Mouse (Mus musculus) spleen, adult 2 months (tissue): ENCODE measurements around the gene Prim2.

Experiments
- CTCF ChIP-seq: fragments of 200-500 bp; IDR thresholded peaks from 2 replicates; pipeline ENCODE4 v1.5.1; 2011; ENCODE audit warnings: mild to moderate bottlenecking, inconsistent platforms; ENCODE audit not compliant: insufficient read depth, insufficient read length, insufficient replicate concordance; ENCODE audit errors: extremely low read depth
- POLR2A ChIP-seq: fragments of 200-500 bp; IDR thresholded peaks from 2 replicates; pipeline ENCODE4 v1.6.1; 2011; ENCODE audit warnings: low read depth, low read length, inconsistent platforms

DNA sequence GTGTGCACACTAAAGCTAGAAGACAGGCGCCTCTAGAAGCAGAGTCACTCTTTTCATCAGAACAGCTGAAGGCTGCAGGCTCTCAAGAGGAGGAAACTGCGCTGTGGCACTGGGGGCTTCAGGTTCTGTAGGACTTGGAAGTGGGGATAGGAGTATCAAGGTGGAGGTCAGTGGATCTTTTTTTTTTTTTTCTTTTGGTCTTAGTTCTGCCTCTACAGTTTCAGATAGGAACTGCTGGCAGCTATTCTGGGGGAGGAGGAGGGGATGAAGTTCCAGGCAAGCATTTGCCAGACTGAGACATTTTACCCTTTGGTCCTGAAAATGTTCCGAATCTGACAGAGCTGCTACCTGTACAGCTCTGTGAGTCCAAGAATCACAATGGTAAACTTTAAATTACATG, 106.0 kb downstream of the Prim2 start:
- no peak for TF ChIP-seq POLR2A
- no peak for TF ChIP-seq CTCF
